Mouse (Mus musculus): ENCODE measurements around the gene Mttp. TPM values are rescaled to one million over a fixed set of nuclear protein-coding genes. Genes with fewer than 3 reads are reported as not detected.

Mttp gene
- polyA plus RNA-seq, 1 experiment = 3.4 TPM

DNA sequence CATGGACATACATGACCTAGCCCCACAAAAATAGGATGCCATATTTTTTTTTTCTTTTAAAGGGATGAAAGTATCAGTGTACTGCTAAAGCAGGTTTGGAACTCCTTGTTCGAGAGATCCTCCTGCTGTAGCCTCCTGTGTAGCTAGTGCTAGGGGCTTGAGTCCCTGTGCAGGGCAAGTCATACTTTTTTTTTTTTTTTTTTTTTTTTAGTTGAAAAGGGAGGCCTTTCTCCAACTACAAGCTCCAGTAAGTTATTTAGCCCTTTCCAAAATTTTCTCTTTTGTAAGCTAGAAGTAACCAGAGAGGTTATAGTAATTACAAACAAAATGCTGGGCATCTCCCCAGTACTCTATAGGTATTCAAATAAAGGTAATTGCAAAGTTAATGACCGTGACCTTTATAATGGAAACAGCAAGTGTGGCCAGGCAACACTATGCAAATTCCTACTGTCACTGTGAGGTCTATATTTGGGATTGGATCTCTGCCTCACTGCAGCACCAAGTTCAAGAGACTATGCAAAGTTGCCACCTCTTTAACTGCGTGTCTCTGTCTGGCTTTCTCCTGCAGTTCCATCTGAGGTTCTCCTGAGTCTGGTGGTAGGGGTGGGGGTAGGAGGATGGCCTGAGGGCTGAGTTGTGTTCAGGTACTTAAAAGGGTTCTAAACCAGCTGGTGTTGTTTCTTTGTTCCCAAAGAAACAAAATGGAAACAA is 103.0 kb downstream of the Mttp start:
- Histone ChIP-seq H3K27ac (ENCODE audit: insufficient read depth, low read length) (no peak overlapping the region), H3K4me1 (ENCODE audit: control insufficient read depth, insufficient read depth, low read length) (no peaks in the 10 kb centered on the region), H3K4me3 (ENCODE audit: insufficient read depth, low read length) (no peak overlapping the region)
- TF ChIP-seq POLR2A (IDR thresholded peaks at IDR 0.05; ENCODE audit: low read depth, low read length) (no peak), CTCF (IDR thresholded peaks at IDR 0.05; ENCODE audit: borderline replicate concordance, insufficient read depth, low read length) (no peak)

DNA sequence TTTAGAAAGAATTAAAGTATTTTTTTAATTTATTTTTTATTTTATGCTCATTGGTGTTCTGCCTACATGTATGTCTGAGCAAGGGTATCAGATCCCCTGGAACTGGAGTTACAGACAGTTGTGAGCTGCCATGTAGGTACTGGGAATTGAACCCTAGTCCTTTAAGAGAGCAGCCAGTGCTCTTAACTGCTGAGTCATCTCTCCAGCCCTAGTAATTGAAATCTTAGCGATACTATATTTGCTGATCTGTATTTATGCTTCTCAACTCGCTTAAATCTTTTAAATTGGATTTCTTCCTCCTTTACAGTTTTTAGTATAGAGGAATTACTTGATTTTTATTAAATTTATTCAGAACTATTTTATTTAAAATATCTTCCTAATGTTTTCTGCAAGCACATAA is 103.8 kb downstream of the Mttp start:
- TF ChIP-seq POLR2A (IDR thresholded peaks at IDR 0.05; ENCODE audit: low read depth, low read length) = no peak
- no peak for TF ChIP-seq CTCF (IDR thresholded peaks at IDR 0.05; ENCODE audit: borderline replicate concordance, insufficient read depth, low read length)
- Histone ChIP-seq H3K27ac (ENCODE audit: insufficient read depth, low read length) (no peak overlapping the region), H3K4me3 (ENCODE audit: insufficient read depth, low read length) (no peak overlapping the region), H3K4me1 (ENCODE audit: control insufficient read depth, insufficient read depth, low read length) (no peaks in the 10 kb centered on the region)

Other genes starting within 250 kb of the Mttp start
- 67.2 and 73.9 TPM in 2 replicates for gene Lamtor3, start 226.5 kb downstream of the Mttp start, polyA plus RNA-seq (2011; ENCODE audit: insufficient read length, low read depth, missing spikeins)
- gene Dapp1, start 163.4 kb downstream of the Mttp start, polyA plus RNA-seq (2011; ENCODE audit: insufficient read length, low read depth, missing spikeins) = 15.4 and 15.6 TPM in 2 replicates
- 0.09 and 0.37 TPM in 2 replicates for gene 1110002E22Rik, start 79.9 kb downstream of the Mttp start, polyA plus RNA-seq (2011; ENCODE audit: insufficient read length, low read depth, missing spikeins)
- gene Gm5105, start 77.6 kb downstream of the Mttp start, polyA plus RNA-seq (2011; ENCODE audit: insufficient read length, low read depth, missing spikeins) = not detected in 2 replicates
- 15.1 and 16.1 TPM in 2 replicates for gene Trmt10a, start 1.5 kb downstream of the Mttp start, polyA plus RNA-seq (2011; ENCODE audit: insufficient read length, low read depth, missing spikeins)
- not detected in 2 replicates for gene 4930579F01Rik, start 48.9 kb upstream of the Mttp start, polyA plus RNA-seq (2011; ENCODE audit: insufficient read length, low read depth, missing spikeins)
- 5.4 and 11.9 TPM in 2 replicates for gene Adh7, start 72.8 kb upstream of the Mttp start, polyA plus RNA-seq (2011; ENCODE audit: insufficient read length, low read depth, missing spikeins)
- 2.2 and 7.2 TPM in 2 replicates for gene Adh1, start 116.0 kb upstream of the Mttp start, polyA plus RNA-seq (2011; ENCODE audit: insufficient read length, low read depth, missing spikeins)
- not detected in 2 replicates for gene Adh6a, start 168.3 kb upstream of the Mttp start, polyA plus RNA-seq (2011; ENCODE audit: insufficient read length, low read depth, missing spikeins)
- gene Adh6b, start 196.8 kb upstream of the Mttp start, polyA plus RNA-seq (2011; ENCODE audit: insufficient read length, low read depth, missing spikeins) = not detected in 2 replicates

Data from embryonic fibroblast, embryonic 13.5 days (primary cell).